Mouse (Mus musculus) neural tube, embryonic 12.5 days (tissue): ENCODE results near the gene Ccdc71. TPM values are rescaled to one million over a fixed set of nuclear protein-coding genes. Genes with fewer than 3 reads are reported as not detected.
A peak's percentile ranks its signal among the peaks of the same experiment; 100 is the strongest.

Source experiments
- ATAC-seq: fragments of 200-750 bp; cut with Nextera tagmentation; 2 replicates; pipeline ENCODE4 v1.8.0; 2017; ENCODE audit warnings: low read depth, mild to moderate bottlenecking, moderate TSS enrichment, moderate library complexity; ENCODE audit not compliant: low FRiP score
- H3K27ac ChIP-seq: fragments of 300-500 bp; sonication (generic); 2 replicates; pipeline ENCODE4 v1.5.1; 2016
- H3K27me3 ChIP-seq: fragments of 300-500 bp; sonication (generic); replicated peaks from 2 replicates; pipeline ENCODE4 v1.6.1; 2016; ENCODE audit warnings: mild to moderate bottlenecking
- H3K36me3 ChIP-seq: fragments of 300-500 bp; sonication (generic); 2 replicates; pipeline ENCODE4 v1.6.1; 2016; ENCODE audit warnings: mild to moderate bottlenecking
- H3K4me1 ChIP-seq: fragments of 300-500 bp; sonication (generic); 2 replicates; pipeline ENCODE4 v1.6.1; 2016
- H3K4me2 ChIP-seq: fragments of 300-500 bp; sonication (generic); replicated peaks from 2 replicates; pipeline ENCODE4 v1.6.1; 2016; ENCODE audit warnings: mild to moderate bottlenecking
- H3K4me3 ChIP-seq: fragments of 300-500 bp; sonication (generic); 2 replicates; pipeline ENCODE4 v1.5.1; 2016
- H3K9ac ChIP-seq: fragments of 300-500 bp; sonication (generic); 2 replicates; pipeline ENCODE4 v1.6.1; 2016; ENCODE audit warnings: mild to moderate bottlenecking
- H3K9me3 ChIP-seq: fragments of 300-500 bp; sonication (generic); 2 replicates; pipeline ENCODE4 v1.6.1; 2016; ENCODE audit warnings: mild to moderate bottlenecking
- WGBS: fragments of 180-500 bp; shearing (Covaris S2); methylation state at CpG from one replicate; pipeline ENCODE4 v1.1.7; 2016; 5-methylcytosine and 5-hydroxymethylcytosine counted together
- polyA plus RNA-seq: library from polyadenylated mRNA; unstranded; fragments of >200 nt; fragmentation: Nextera tagmentation; extraction: Ambion mirVana; gene quantifications from 2 replicates; pipeline ENCODE4 v1.2.1, GENCODE M21; 2016

The Ccdc71 gene
- polyA plus RNA-seq, 1 experiment from 2014 or later, result 49.4 TPM

GRCm38 (mm10) chr9:108461675-108462074 is 1.3 kb downstream of the Ccdc71 start:
- 94% methylated on average over 5 of the region's 5 CpGs for WGBS
- peak overlapping the region; percentile 82 for H3K4me2 ChIP-seq
- H3K27me3 ChIP-seq, result no peaks in the 10 kb centered on the region
- peak overlapping the region; percentile 85 for H3K4me3 ChIP-seq
- no peak for ATAC-seq
- peaks cover 37% of the 10 kb centered on the region for H3K36me3 ChIP-seq
- H3K27ac ChIP-seq, result no peak overlapping the region
- H3K9me3 ChIP-seq, result no peaks in the 10 kb centered on the region
- peaks cover 13% of the 10 kb centered on the region for H3K4me1 ChIP-seq
- peak overlapping the region; percentile 78; the same call in 1 of the 2 replicates for H3K9ac ChIP-seq

GRCm38 (mm10) chr9:108462192-108462591 is 1.9 kb downstream of the Ccdc71 start:
- Histone ChIP-seq H3K4me1 (peaks cover 13% of the 10 kb centered on the region), H3K4me3 (no peak overlapping the region), H3K9ac (no peak overlapping the region), H3K27me3 (no peaks in the 10 kb centered on the region), H3K4me2 (no peak overlapping the region; the same call in 1 of the 2 replicates), H3K9me3 (no peaks in the 10 kb centered on the region), H3K27ac (no peak overlapping the region), H3K36me3 (peaks cover 41% of the 10 kb centered on the region)
- ATAC-seq, result no peak
- WGBS, result 95% methylated on average over 10 of the region's 10 CpGs

GRCm38 (mm10) chr9:108463713-108464112 is 3.4 kb downstream of the Ccdc71 start:
- no peaks in the 10 kb centered on the region for H3K27me3 ChIP-seq
- peaks cover 44% of the 10 kb centered on the region for H3K36me3 ChIP-seq
- no peak overlapping the region for H3K4me2 ChIP-seq
- H3K27ac ChIP-seq, result no peak overlapping the region
- no peak for ATAC-seq
- H3K4me3 ChIP-seq, result no peak overlapping the region
- H3K4me1 ChIP-seq, result peaks cover 13% of the 10 kb centered on the region
- H3K9ac ChIP-seq, result no peak overlapping the region
- 96% methylated on average over 9 of the region's 9 CpGs for WGBS
- H3K9me3 ChIP-seq, result no peaks in the 10 kb centered on the region

- H3K4me2 ChIP-seq, result no peak overlapping the region
- WGBS, result 95% methylated on average over 2 of the region's 2 CpGs
- no peak overlapping the region for H3K9ac ChIP-seq
- H3K4me3 ChIP-seq, result no peak overlapping the region
- ATAC-seq, result no peak
- no peak overlapping the region for H3K27ac ChIP-seq
- peaks cover 7% of the 10 kb centered on the region for H3K4me1 ChIP-seq
- H3K36me3 ChIP-seq, result peaks cover 44% of the 10 kb centered on the region
- no peaks in the 10 kb centered on the region for H3K9me3 ChIP-seq
- no peaks in the 10 kb centered on the region for H3K27me3 ChIP-seq
Measured at GRCm38 (mm10) chr9:108466219-108466618, 5.9 kb downstream of the Ccdc71 start.

DNA sequence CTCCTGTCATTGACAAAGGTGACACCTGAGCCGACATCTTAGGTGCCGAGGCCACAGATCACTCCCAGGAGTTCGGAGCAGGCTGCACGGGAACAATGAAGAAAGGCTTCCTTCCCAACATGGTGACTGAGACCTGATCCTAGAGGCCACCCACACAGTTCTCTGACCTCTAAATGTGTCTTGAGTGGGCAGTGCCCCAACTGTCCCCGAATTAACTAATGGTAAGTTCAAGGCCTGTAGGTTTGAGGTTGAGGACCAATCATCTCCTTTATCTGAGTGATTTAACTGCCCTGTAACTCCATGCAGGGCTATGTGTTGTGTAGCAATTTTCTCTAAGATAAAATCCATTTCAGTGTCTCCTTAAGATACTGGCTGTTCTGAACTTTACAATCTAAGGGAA is 9.1 kb downstream of the Ccdc71 start:
- H3K4me3 ChIP-seq, result no peak overlapping the region
- H3K36me3 ChIP-seq, result peaks cover 26% of the 10 kb centered on the region
- H3K27ac ChIP-seq, result no peak overlapping the region
- H3K27me3 ChIP-seq, result no peaks in the 10 kb centered on the region
- H3K4me2 ChIP-seq, result no peak overlapping the region
- H3K9me3 ChIP-seq, result no peaks in the 10 kb centered on the region
- no peaks in the 10 kb centered on the region for H3K4me1 ChIP-seq
- WGBS, result 80% methylated on average over 5 of the region's 5 CpGs
- no peak overlapping the region for H3K9ac ChIP-seq
- ATAC-seq, result no peak

DNA sequence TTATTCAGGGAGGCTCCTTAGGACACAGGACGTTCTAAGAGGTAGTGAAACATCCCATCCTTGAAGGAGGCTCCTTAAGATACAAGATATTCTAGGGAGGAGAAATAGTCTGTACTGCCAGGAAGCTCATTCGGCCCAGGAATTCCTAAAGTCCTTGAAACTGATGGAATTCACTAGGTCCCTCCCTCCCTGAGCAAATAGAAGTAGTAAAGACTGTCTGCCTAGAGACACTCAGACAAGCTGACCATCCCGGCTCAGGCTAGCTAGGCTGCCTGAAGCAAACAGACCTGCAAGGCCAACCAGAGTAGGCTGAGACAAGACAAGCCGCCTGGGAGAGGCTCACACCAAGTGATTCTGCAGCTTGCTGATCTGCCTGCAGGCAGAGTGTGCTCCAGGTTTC is 9.5 kb downstream of the Ccdc71 start:
- H3K9me3 ChIP-seq, result no peaks in the 10 kb centered on the region
- H3K9ac ChIP-seq, result no peak overlapping the region
- no peaks in the 10 kb centered on the region for H3K4me1 ChIP-seq
- no peak overlapping the region for H3K4me3 ChIP-seq
- no peaks in the 10 kb centered on the region for H3K27me3 ChIP-seq
- H3K4me2 ChIP-seq, result no peak overlapping the region
- no peak for ATAC-seq
- peaks cover 22% of the 10 kb centered on the region for H3K36me3 ChIP-seq
- WGBS, result 67% methylated on average over 4 of the region's 4 CpGs
- no peak overlapping the region for H3K27ac ChIP-seq

DNA sequence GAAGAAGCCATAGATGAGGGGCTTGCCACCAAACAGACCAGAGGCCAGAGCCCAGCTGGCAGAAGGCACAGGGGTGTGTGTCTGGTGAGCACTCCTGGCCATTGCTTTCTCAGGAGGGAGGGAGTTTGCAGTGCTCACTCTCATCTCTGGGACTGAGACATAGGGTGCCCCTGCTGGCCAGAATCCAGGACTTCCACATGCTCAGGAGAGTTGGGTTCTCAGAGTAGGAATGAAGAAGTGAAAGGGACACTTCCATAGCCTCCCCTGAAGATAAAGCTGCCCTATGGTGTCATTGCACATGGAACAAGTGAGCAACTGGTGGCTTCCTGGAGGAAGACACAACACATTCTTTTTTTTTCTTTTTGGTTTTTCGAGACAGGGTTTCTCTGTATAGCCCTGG is 14.2 kb downstream of the Ccdc71 start:
- Histone ChIP-seq H3K27me3 (no peaks in the 10 kb centered on the region), H3K4me3 (no peak overlapping the region), H3K4me2 (no peak overlapping the region), H3K9ac (no peak overlapping the region), H3K4me1 (peaks cover 10% of the 10 kb centered on the region), H3K36me3 (no peaks in the 10 kb centered on the region), H3K9me3 (no peaks in the 10 kb centered on the region), H3K27ac (no peak overlapping the region)
- 73% methylated on average over 1 of the region's 1 CpGs for WGBS
- ATAC-seq, result no peak

GRCm38 (mm10) chr9:108478638-108479156 is 18.4 kb downstream of the Ccdc71 start:
- peak overlapping the region; percentile 29 for H3K4me3 ChIP-seq
- WGBS, result under 1% methylated on average over 20 of the region's 20 CpGs
- no peaks in the 10 kb centered on the region for H3K27me3 ChIP-seq
- peaks cover 10% of the 10 kb centered on the region; the same call in 1 of the 2 replicates for H3K36me3 ChIP-seq
- peak; percentile 64 for ATAC-seq
- no peak overlapping the region for H3K27ac ChIP-seq
- H3K9ac ChIP-seq, result peak overlapping the region; percentile 45
- H3K4me1 ChIP-seq, result peaks cover 16% of the 10 kb centered on the region
- no peaks in the 10 kb centered on the region for H3K9me3 ChIP-seq
- H3K4me2 ChIP-seq, result peak overlapping the region; percentile 63

- Histone ChIP-seq H3K36me3 (peaks cover 15% of the 10 kb centered on the region), H3K27me3 (no peaks in the 10 kb centered on the region), H3K4me1 (peaks cover 16% of the 10 kb centered on the region), H3K4me3 (no peak overlapping the region), H3K27ac (no peak overlapping the region), H3K9me3 (no peaks in the 10 kb centered on the region), H3K9ac (no peak overlapping the region), H3K4me2 (peak overlapping the region; percentile 63)
- 35% methylated on average over 11 of the region's 11 CpGs for WGBS
- ATAC-seq, result peak; percentile 13; the same call in 1 of the 2 replicates
Measured at GRCm38 (mm10) chr9:108479241-108479640, 18.9 kb downstream of the Ccdc71 start.

DNA sequence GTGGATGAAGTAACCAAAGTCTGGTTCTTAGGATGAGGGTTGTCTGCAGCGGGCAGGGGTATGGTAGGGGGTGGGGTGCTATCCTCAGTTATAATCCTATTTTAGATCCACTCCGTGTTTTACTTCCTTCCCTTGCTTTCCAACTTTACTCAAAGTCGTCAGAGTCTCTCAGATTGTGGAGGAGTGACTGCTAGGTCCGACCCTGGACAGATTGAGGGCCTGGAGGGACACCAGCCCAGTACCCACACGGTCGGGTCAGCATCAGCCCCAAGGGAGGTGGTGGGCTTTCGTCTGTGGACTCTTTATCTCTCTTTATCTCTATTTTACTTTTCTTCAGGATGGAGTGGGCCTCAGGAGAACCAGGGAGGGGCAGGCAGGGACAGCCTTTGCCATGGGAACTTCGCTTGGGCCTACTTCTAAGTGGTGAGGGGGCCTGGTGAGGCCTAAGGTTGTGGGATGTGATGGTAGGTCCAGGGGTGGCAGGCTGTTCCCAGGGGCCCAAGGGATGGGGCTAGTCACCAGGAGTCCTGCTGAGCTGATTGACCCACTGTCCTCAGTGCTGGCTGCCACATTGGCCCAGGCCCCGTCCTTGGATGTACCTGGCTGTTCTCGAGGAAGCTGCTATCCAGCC is 19.5 kb downstream of the Ccdc71 start, which contains the start of gene Lamb2:
TSS of gene Lamb2 (plus strand) at position 16 of the 631 bp plus-strand sequence.
- peak; percentile 52 for ATAC-seq
- Histone ChIP-seq H3K36me3 (peaks cover 18% of the 10 kb centered on the region), H3K9ac (peak within 1 kb of the TSS; percentile 54), H3K4me1 (peaks cover 16% of the 10 kb centered on the region), H3K27me3 (no peaks in the 10 kb centered on the region), H3K9me3 (no peaks in the 10 kb centered on the region), H3K4me3 (peak within 1 kb of the TSS; percentile 38), H3K27ac (no peak within 1 kb of the TSS), H3K4me2 (peak within 1 kb of the TSS; percentile 63)
- WGBS, result 8% methylated on average over 10 of the region's 10 CpGs

DNA sequence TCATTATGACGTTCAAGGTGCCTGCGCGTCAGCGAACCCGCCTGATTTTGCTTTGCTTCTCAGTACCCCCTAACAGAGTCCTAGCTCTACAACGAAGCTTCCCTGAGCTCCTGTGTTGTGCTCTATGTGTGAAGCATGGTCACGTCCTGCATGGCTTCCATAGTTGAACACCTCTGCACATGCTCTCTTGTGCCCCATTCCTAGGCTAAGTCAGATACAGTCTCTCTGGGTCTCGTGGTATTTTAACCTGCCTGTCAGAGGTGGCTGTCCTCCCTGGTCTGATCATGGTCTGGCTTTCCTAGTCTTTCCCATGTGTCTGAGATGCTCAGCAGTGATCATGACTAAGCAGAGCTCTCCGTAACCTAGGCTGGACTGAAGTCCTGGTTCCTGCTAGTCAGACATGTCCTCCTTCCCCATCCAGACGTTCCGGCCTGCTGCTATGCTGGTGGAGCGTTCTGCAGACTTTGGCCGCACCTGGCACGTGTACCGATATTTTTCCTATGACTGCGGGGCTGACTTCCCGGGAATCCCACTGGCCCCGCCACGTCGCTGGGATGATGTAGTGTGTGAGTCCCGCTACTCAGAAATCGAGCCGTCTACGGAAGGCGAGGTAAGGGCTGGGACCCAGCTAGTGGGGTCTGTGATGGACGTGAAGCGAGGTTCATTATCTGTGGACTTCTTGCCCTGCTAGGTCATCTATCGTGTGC is 20.6 kb downstream of the Ccdc71 start:
- no peaks in the 10 kb centered on the region for H3K9me3 ChIP-seq
- ATAC-seq, result no peak
- no peak overlapping the region for H3K9ac ChIP-seq
- H3K4me2 ChIP-seq, result peak overlapping the region; percentile 63
- no peaks in the 10 kb centered on the region for H3K27me3 ChIP-seq
- H3K4me1 ChIP-seq, result peaks cover 16% of the 10 kb centered on the region
- peaks cover 28% of the 10 kb centered on the region for H3K36me3 ChIP-seq
- no peak overlapping the region for H3K27ac ChIP-seq
- no peak overlapping the region for H3K4me3 ChIP-seq
- WGBS, result 93% methylated on average over 28 of the region's 28 CpGs

DNA sequence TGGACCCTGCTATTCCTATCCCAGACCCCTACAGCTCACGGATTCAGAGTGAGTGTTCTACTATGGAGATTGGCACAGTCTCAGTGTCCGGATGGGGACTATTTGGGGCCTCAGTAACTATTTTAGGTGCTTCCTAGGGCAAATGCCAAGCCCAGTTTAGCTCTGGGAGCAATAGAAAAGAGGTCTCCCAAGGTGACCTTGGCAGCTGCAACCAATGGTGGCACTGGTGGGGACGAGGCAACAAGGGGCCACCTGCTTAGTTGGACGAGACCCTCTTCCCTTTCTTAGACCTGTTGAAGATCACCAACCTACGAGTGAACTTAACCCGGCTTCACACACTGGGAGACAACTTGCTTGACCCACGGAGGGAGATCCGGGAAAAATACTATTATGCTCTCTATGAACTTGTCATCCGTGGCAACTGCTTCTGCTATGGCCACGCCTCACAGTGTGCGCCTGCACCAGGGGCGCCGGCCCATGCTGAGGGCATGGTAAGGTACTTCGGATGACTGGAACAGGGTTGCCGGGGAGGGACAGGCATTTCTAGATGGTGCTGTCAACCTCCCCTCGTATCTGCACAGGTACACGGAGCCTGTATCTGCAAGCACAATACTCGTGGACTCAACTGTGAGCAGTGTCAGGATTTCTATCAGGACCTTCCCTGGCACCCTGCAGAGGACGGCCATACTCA is 21.3 kb downstream of the Ccdc71 start:
- Histone ChIP-seq H3K36me3 (peaks cover 35% of the 10 kb centered on the region), H3K4me3 (no peak overlapping the region), H3K27me3 (no peaks in the 10 kb centered on the region), H3K4me1 (peaks cover 16% of the 10 kb centered on the region), H3K27ac (no peak overlapping the region), H3K4me2 (no peak overlapping the region), H3K9ac (no peak overlapping the region), H3K9me3 (no peaks in the 10 kb centered on the region)
- ATAC-seq, result no peak
- 90% methylated on average over 19 of the region's 19 CpGs for WGBS
